8 mouse cellular contexts compared by ENCODE assay signal in genomic region chr17:45584939-45585678, GRCm38 (mm10). TPM values are rescaled to one million over a fixed set of nuclear protein-coding genes. Genes with fewer than 3 reads are reported as not detected.
A peak's percentile ranks its signal among the peaks of the same experiment; 100 is the strongest.
DNase-seq lines count a peak whose midpoint lies in the region; ATAC-seq and TF ChIP-seq lines count a peak whose summit lies in the region.

No protein-coding gene starts in this region.

- no peak for TF ChIP-seq POLR2A in spleen, adult 2 months (IDR thresholded peaks at IDR 0.05; ENCODE audit: low read depth, low read length)

- H3K4me2 ChIP-seq in intestine, postnatal 0 days (replicated peaks; ENCODE audit: low read depth), result peak overlapping the region; percentile 25; the same call in 1 of the 2 replicates
- H3K4me2 ChIP-seq in limb, embryonic 13.5 days (replicated peaks), result peak overlapping the region; percentile 21
- H3K4me2 ChIP-seq in midbrain, embryonic 14.5 days (ENCODE audit: low read length), result no peak overlapping the region

- H3K36me3 ChIP-seq in intestine, postnatal 0 days (ENCODE audit: control insufficient read depth, insufficient read depth), result peaks cover 27% of the 10 kb centered on the region; the same call in 1 of the 2 replicates
- peaks cover 38% of the 10 kb centered on the region for H3K36me3 ChIP-seq in limb, embryonic 13.5 days
- no peaks in the 10 kb centered on the region for H3K36me3 ChIP-seq in midbrain, embryonic 14.5 days (ENCODE audit: control insufficient read depth, insufficient read depth, low read length)
- no peaks in the 10 kb centered on the region for H3K36me3 ChIP-seq in spleen, adult 2 months (ENCODE audit: control insufficient read depth, insufficient read depth, low read length)

- peak; percentile 53 for ATAC-seq in granulocyte monocyte progenitor cell, adult 5-6 weeks (replicated peaks; ENCODE audit: poor library complexity, severe bottlenecking)
- ATAC-seq in intestine, postnatal 0 days, result peak; percentile 34
- ATAC-seq in limb, embryonic 13.5 days (ENCODE audit: low FRiP score, low read depth), result peak; percentile 46
- peak; percentile 67 for ATAC-seq in midbrain, embryonic 14.5 days (ENCODE audit: low FRiP score, low TSS enrichment)
- ATAC-seq in erythroblast, adult 5-6 weeks (replicated peaks; ENCODE audit: low FRiP score, poor library complexity, severe bottlenecking), result no peak

- H3K4me1 ChIP-seq in intestine, postnatal 0 days (replicated peaks; ENCODE audit: control insufficient read depth, insufficient read depth, low read length), result no peaks in the 10 kb centered on the region
- H3K4me1 ChIP-seq in limb, embryonic 13.5 days, result peaks cover 35% of the 10 kb centered on the region
- peaks cover 13% of the 10 kb centered on the region; the same call in 1 of the 2 replicates for H3K4me1 ChIP-seq in midbrain, embryonic 14.5 days (ENCODE audit: control insufficient read depth, insufficient read depth, low read length)
- H3K4me1 ChIP-seq in spleen, adult 2 months (ENCODE audit: control insufficient read depth, insufficient read depth, insufficient read length), result peaks cover 3% of the 10 kb centered on the region; the same call in 1 of the 2 replicates

- H3K4me3 ChIP-seq in intestine, postnatal 0 days (ENCODE audit: low read depth, low read length), result no peak overlapping the region
- H3K4me3 ChIP-seq in limb, embryonic 13.5 days, result no peak overlapping the region
- H3K4me3 ChIP-seq in midbrain, embryonic 14.5 days (replicated peaks; ENCODE audit: low read depth, low read length), result no peak overlapping the region
- H3K4me3 ChIP-seq in spleen, adult 2 months (ENCODE audit: extremely low read depth, insufficient read depth, insufficient read length), result peak overlapping the region; percentile 10; the same call in 1 of the 2 replicates

- no peak overlapping the region for H3K9ac ChIP-seq in intestine, postnatal 0 days (ENCODE audit: low read depth, low read length)
- 0 out of 2 replicates have a peak overlapping the region, but pooled peaks have one; percentile 45 for H3K9ac ChIP-seq in limb, embryonic 13.5 days
- H3K9ac ChIP-seq in midbrain, embryonic 14.5 days (replicated peaks; ENCODE audit: low read length), result no peak overlapping the region

- no peaks in the 10 kb centered on the region for H3K9me3 ChIP-seq in intestine, postnatal 0 days (ENCODE audit: control insufficient read depth)
- 0 out of 2 replicates have a peak, but pooled peaks cover 3% of the 10 kb centered on the region for H3K9me3 ChIP-seq in limb, embryonic 13.5 days
- no peaks in the 10 kb centered on the region for H3K9me3 ChIP-seq in midbrain, embryonic 14.5 days (ENCODE audit: control insufficient read depth, low read length)

- peak; percentile 92 for TF ChIP-seq CTCF in intestine, postnatal 0 days (IDR thresholded peaks at IDR 0.05; ENCODE audit: low read depth)
- peak; percentile 85 for TF ChIP-seq CTCF in spleen, adult 2 months (IDR thresholded peaks at IDR 0.05; ENCODE audit: extremely low read depth, insufficient read depth, insufficient read length, insufficient replicate concordance)

- peak; percentile 78 for DNase-seq in adrenal gland, adult 18-20 months (ENCODE audit: low spot score in 2 of 2)
- peak; percentile 86 for DNase-seq in embryo, embryonic 11 days
- peak; percentile 83 for DNase-seq in midbrain, embryonic 14.5 days
- DNase-seq in spleen, adult 2 months (ENCODE audit: low read depth in 1 of 2, low spot score in 2 of 2), result peak in 1 of 2 experiments; percentile 60

- no peaks in the 10 kb centered on the region for H3K27me3 ChIP-seq in intestine, postnatal 0 days (replicated peaks; ENCODE audit: control insufficient read depth, insufficient read depth, low read length)
- H3K27me3 ChIP-seq in limb, embryonic 13.5 days, result no peaks in the 10 kb centered on the region
- H3K27me3 ChIP-seq in midbrain, embryonic 14.5 days (ENCODE audit: control insufficient read depth, insufficient read depth, low read length), result no peaks in the 10 kb centered on the region
- H3K27me3 ChIP-seq in spleen, adult 2 months (ENCODE audit: control insufficient read depth, insufficient read depth, low read length), result no peaks in the 10 kb centered on the region

- WGBS in intestine, postnatal 0 days, result 32% methylated on average over 14 of the region's 14 CpGs
- WGBS in limb, embryonic 13.5 days, result 22% methylated on average over 14 of the region's 14 CpGs
- WGBS in midbrain, embryonic 14.5 days, result 13% methylated on average over 14 of the region's 14 CpGs
- WGBS in spleen, adult 2 months, result 47% methylated on average over 14 of the region's 14 CpGs

- H3K27ac ChIP-seq in intestine, postnatal 0 days (ENCODE audit: low read depth, low read length), result peak overlapping the region; percentile 68
- peak overlapping the region; percentile 74 for H3K27ac ChIP-seq in limb, embryonic 13.5 days
- H3K27ac ChIP-seq in midbrain, embryonic 14.5 days (replicated peaks; ENCODE audit: low read depth, low read length), result peak overlapping the region; percentile 61
- peak overlapping the region; percentile 79 for H3K27ac ChIP-seq in spleen, adult 2 months (ENCODE audit: insufficient read depth, low read length)

RNA-seq across cellular contexts. Expression of gene Hsp90ab1, which starts 12.0 kb away (rescaled TPM):
- 1,000 to 10,000 TPM; 2,801 to 2,860 TPM for total RNA-seq in adrenal gland, adult 18-20 months (2021)
- 1,977 and 2,073 TPM in 2 replicates for total RNA-seq in granulocyte monocyte progenitor cell, adult 5-6 weeks (2014; fragmentation: Nextera tagmentation)
- 2,383 and 2,522 TPM in 2 replicates for total RNA-seq in granulocyte monocyte progenitor cell, adult 5-6 weeks (2017)
- 483 and 505 TPM in 2 replicates for polyA plus RNA-seq in intestine, postnatal 0 days (2015; fragmentation: Nextera tagmentation; extraction: Ambion mirVana)
- 1,635 and 1,682 TPM in 2 replicates for polyA plus RNA-seq in limb, embryonic 13.5 days (2015; fragmentation: Nextera tagmentation; extraction: Ambion mirVana)
- polyA plus RNA-seq in midbrain, embryonic 14.5 days (2014; fragmentation: Nextera tagmentation; extraction: Ambion mirVana), result 1,248 and 1,388 TPM in 2 replicates
- polyA plus RNA-seq in spleen, adult 2 months (2012; rRNA removed), result 194 and 202 TPM in 2 replicates
- total RNA-seq in erythroblast, adult 5-6 weeks (2015; ENCODE audit: low replicate concordance), result 192 and 222 TPM in 2 replicates
- total RNA-seq in erythroblast, adult 5-6 weeks (2017; ENCODE audit: low replicate concordance), result 246 and 293 TPM in 2 replicates

RNA-seq across cellular contexts. Expression of gene Slc29a1, which starts 14.3 kb away (rescaled TPM):
- total RNA-seq in adrenal gland, adult 18-20 months (2021), result 100 to 1,000 TPM; 121 to 161 TPM
- 60.7 and 107 TPM in 2 replicates for total RNA-seq in granulocyte monocyte progenitor cell, adult 5-6 weeks (2014; fragmentation: Nextera tagmentation)
- 53.2 and 74.0 TPM in 2 replicates for total RNA-seq in granulocyte monocyte progenitor cell, adult 5-6 weeks (2017)
- polyA plus RNA-seq in intestine, postnatal 0 days (2015; fragmentation: Nextera tagmentation; extraction: Ambion mirVana), result 37.8 and 38.4 TPM in 2 replicates
- polyA plus RNA-seq in limb, embryonic 13.5 days (2015; fragmentation: Nextera tagmentation; extraction: Ambion mirVana), result 74.0 and 83.4 TPM in 2 replicates
- polyA plus RNA-seq in midbrain, embryonic 14.5 days (2014; fragmentation: Nextera tagmentation; extraction: Ambion mirVana), result 21.2 and 33.2 TPM in 2 replicates
- polyA plus RNA-seq in spleen, adult 2 months (2012; rRNA removed), result 108 and 122 TPM in 2 replicates
- 15.9 and 34.5 TPM in 2 replicates for total RNA-seq in erythroblast, adult 5-6 weeks (2015; ENCODE audit: low replicate concordance)
- total RNA-seq in erythroblast, adult 5-6 weeks (2017; ENCODE audit: low replicate concordance), result 32.9 and 46.5 TPM in 2 replicates

RNA-seq across cellular contexts. Expression of gene Mymx, which starts 16.8 kb away (rescaled TPM):
- not detected for total RNA-seq in adrenal gland, adult 18-20 months (2021)
- total RNA-seq in granulocyte monocyte progenitor cell, adult 5-6 weeks (2014; fragmentation: Nextera tagmentation), result not detected in 2 replicates
- not detected in 2 replicates for total RNA-seq in granulocyte monocyte progenitor cell, adult 5-6 weeks (2017)
- 0.34 and 0.38 TPM in 2 replicates for polyA plus RNA-seq in intestine, postnatal 0 days (2015; fragmentation: Nextera tagmentation; extraction: Ambion mirVana)
- polyA plus RNA-seq in limb, embryonic 13.5 days (2015; fragmentation: Nextera tagmentation; extraction: Ambion mirVana), result 26.5 and 26.7 TPM in 2 replicates
- polyA plus RNA-seq in midbrain, embryonic 14.5 days (2014; fragmentation: Nextera tagmentation; extraction: Ambion mirVana), result not detected in 2 replicates
- polyA plus RNA-seq in spleen, adult 2 months (2012; rRNA removed), result not detected in 2 replicates
- total RNA-seq in erythroblast, adult 5-6 weeks (2015; ENCODE audit: low replicate concordance), result not detected in 2 replicates
- total RNA-seq in erythroblast, adult 5-6 weeks (2017; ENCODE audit: low replicate concordance), result not detected in 2 replicates

RNA-seq across cellular contexts. Expression of gene Slc35b2, which starts 21.4 kb away (rescaled TPM):
- total RNA-seq in adrenal gland, adult 18-20 months (2021), result 10 to 100 TPM; 28.1 to 44.2 TPM
- total RNA-seq in granulocyte monocyte progenitor cell, adult 5-6 weeks (2014; fragmentation: Nextera tagmentation), result 88.5 and 124 TPM in 2 replicates
- 39.3 and 77.1 TPM in 2 replicates for total RNA-seq in granulocyte monocyte progenitor cell, adult 5-6 weeks (2017)
- 77.7 and 79.5 TPM in 2 replicates for polyA plus RNA-seq in intestine, postnatal 0 days (2015; fragmentation: Nextera tagmentation; extraction: Ambion mirVana)
- polyA plus RNA-seq in limb, embryonic 13.5 days (2015; fragmentation: Nextera tagmentation; extraction: Ambion mirVana), result 114 and 127 TPM in 2 replicates
- 73.0 and 77.1 TPM in 2 replicates for polyA plus RNA-seq in midbrain, embryonic 14.5 days (2014; fragmentation: Nextera tagmentation; extraction: Ambion mirVana)
- 70.9 and 71.3 TPM in 2 replicates for polyA plus RNA-seq in spleen, adult 2 months (2012; rRNA removed)
- 16.5 and 25.2 TPM in 2 replicates for total RNA-seq in erythroblast, adult 5-6 weeks (2015; ENCODE audit: low replicate concordance)
- total RNA-seq in erythroblast, adult 5-6 weeks (2017; ENCODE audit: low replicate concordance), result 2.2 and 21.7 TPM in 2 replicates

RNA-seq across cellular contexts. Expression of gene Nfkbie, which starts 29.6 kb away (rescaled TPM):
- total RNA-seq in adrenal gland, adult 18-20 months (2021), result 1 to 10 TPM; 2.7 to 3.5 TPM
- 4.6 and 7.8 TPM in 2 replicates for total RNA-seq in granulocyte monocyte progenitor cell, adult 5-6 weeks (2014; fragmentation: Nextera tagmentation)
- 4.9 and 6.0 TPM in 2 replicates for total RNA-seq in granulocyte monocyte progenitor cell, adult 5-6 weeks (2017)
- polyA plus RNA-seq in intestine, postnatal 0 days (2015; fragmentation: Nextera tagmentation; extraction: Ambion mirVana), result 3.8 and 4.0 TPM in 2 replicates
- 6.2 and 6.3 TPM in 2 replicates for polyA plus RNA-seq in limb, embryonic 13.5 days (2015; fragmentation: Nextera tagmentation; extraction: Ambion mirVana)
- polyA plus RNA-seq in midbrain, embryonic 14.5 days (2014; fragmentation: Nextera tagmentation; extraction: Ambion mirVana), result 4.2 and 4.9 TPM in 2 replicates
- polyA plus RNA-seq in spleen, adult 2 months (2012; rRNA removed), result 50.4 and 65.9 TPM in 2 replicates
- total RNA-seq in erythroblast, adult 5-6 weeks (2015; ENCODE audit: low replicate concordance), result 1.5 and 1.7 TPM in 2 replicates
- total RNA-seq in erythroblast, adult 5-6 weeks (2017; ENCODE audit: low replicate concordance), result 1.1 and 1.5 TPM in 2 replicates

Comparison
In these comparisons a context has a peak if more than half of its experiments do, and no peak if none do; other contexts are left out.
1. RNA of gene Mymx, which starts 16.8 kb away (polyA plus RNA-seq): 26.5 to 26.7 TPM in limb, embryonic 13.5 days; 0.34 to 0.38 TPM in intestine, postnatal 0 days, not detected in midbrain, embryonic 14.5 days and not detected in spleen, adult 2 months; every median in the first group is over 10 times any median in the second.
2. Peak in every context shown above with its lines, with median percentiles within 50 percentile points of each other: H3K27ac ChIP-seq.